Mouse (Mus musculus): ENCODE data around the gene Cd101. TPM values are rescaled to one million over a fixed set of nuclear protein-coding genes. Genes with fewer than 3 reads are reported as not detected.

The Cd101 gene
- polyA plus RNA-seq, 1 experiment from 2014 or later = 0.26 TPM

DNA sequence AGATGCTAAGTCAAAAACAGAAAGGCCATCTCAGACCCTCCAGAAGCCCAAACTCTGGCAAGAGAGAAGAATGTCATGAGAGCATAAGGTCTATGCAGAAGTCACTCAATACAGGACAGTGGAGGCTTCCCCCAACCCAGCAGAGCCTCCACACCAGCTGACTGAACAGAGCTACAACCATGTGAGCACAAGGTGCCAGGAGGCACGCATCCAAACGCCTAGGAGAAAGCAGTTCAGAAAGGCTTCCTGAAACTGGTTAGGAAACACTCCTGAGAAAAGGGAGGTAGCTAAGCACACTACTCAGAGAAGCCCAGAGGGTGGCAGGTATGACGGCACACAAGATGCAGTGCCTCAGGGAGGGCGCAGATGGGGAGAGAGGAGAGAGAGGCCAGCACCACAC, 77.8 kb downstream of the Cd101 start:
- H3K36me3 ChIP-seq (ENCODE audit: control insufficient read depth, insufficient read depth, low read length) = peaks cover 33% of the 10 kb centered on the region
- H3K9ac ChIP-seq (ENCODE audit: low read depth, low read length) = no peak overlapping the region
- no peak overlapping the region for H3K27ac ChIP-seq (ENCODE audit: low read depth, low read length)
- no peak overlapping the region for H3K4me2 ChIP-seq
- H3K9me3 ChIP-seq (replicated peaks; ENCODE audit: control insufficient read depth, low read length) = no peaks in the 10 kb centered on the region
- H3K27me3 ChIP-seq (ENCODE audit: control insufficient read depth, insufficient read depth, low read length) = no peaks in the 10 kb centered on the region
- ATAC-seq (replicated peaks; ENCODE audit: insufficient number of reproducible peaks, low FRiP score, low TSS enrichment) = no peak
- 96% methylated on average over 4 of the region's 4 CpGs for WGBS (ENCODE audit: insufficient replicate concordance)
- no peaks in the 10 kb centered on the region for H3K4me1 ChIP-seq (ENCODE audit: control insufficient read depth, insufficient read depth, low read length)
- no peak overlapping the region for H3K4me3 ChIP-seq (ENCODE audit: low read depth, low read length)

DNA sequence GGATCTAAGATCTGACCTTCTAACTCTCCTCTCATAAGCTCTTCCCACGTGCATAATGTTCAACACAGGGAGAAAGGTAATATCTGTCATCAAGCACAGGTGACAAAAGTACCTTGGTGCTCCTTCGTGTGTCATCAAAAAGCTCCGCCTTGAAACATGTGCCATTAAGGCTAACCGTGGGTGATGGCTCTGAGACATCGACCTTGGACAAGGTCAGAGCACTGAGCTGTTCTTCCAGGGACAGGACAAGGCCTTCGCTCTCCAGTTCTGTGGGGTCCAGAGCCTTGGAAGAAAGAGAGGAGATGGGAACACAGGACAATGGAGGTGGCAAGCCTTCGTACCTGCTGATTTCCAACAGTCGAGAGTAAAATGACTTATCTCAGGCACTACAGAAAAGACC, 82.1 kb downstream of the Cd101 start:
- no peak overlapping the region for H3K4me3 ChIP-seq (ENCODE audit: low read depth, low read length)
- no peaks in the 10 kb centered on the region for H3K4me1 ChIP-seq (ENCODE audit: control insufficient read depth, insufficient read depth, low read length)
- WGBS (ENCODE audit: insufficient replicate concordance) = 80% methylated on average over 8 of the region's 8 CpGs
- no peaks in the 10 kb centered on the region for H3K27me3 ChIP-seq (ENCODE audit: control insufficient read depth, insufficient read depth, low read length)
- no peak for ATAC-seq (replicated peaks; ENCODE audit: insufficient number of reproducible peaks, low FRiP score, low TSS enrichment)
- H3K36me3 ChIP-seq (ENCODE audit: control insufficient read depth, insufficient read depth, low read length) = peaks cover 21% of the 10 kb centered on the region
- no peak overlapping the region for H3K4me2 ChIP-seq
- H3K9me3 ChIP-seq (replicated peaks; ENCODE audit: control insufficient read depth, low read length) = no peaks in the 10 kb centered on the region
- H3K27ac ChIP-seq (ENCODE audit: low read depth, low read length) = no peak overlapping the region
- H3K9ac ChIP-seq (ENCODE audit: low read depth, low read length) = no peak overlapping the region

Other genes with a start within 250 kb of the Cd101 start
- gene Vtcn1, start 204.1 kb downstream of the Cd101 start, polyA plus RNA-seq (2014; fragmentation: Nextera tagmentation; extraction: Ambion mirVana) = not detected in 2 replicates
- gene Trim45, start 107.4 kb downstream of the Cd101 start, polyA plus RNA-seq (2014; fragmentation: Nextera tagmentation; extraction: Ambion mirVana) = 2.5 and 3.9 TPM in 2 replicates
- gene Ttf2, start 59.9 kb downstream of the Cd101 start, polyA plus RNA-seq (2014; fragmentation: Nextera tagmentation; extraction: Ambion mirVana) = 12.9 and 15.8 TPM in 2 replicates
- 7.4 and 8.3 TPM in 2 replicates for gene Ptgfrn, start 80.7 kb upstream of the Cd101 start, polyA plus RNA-seq (2014; fragmentation: Nextera tagmentation; extraction: Ambion mirVana)

Measured in heart, embryonic 11.5 days (tissue).